Mouse (Mus musculus): ENCODE results near the gene Nktr.
A peak's percentile ranks its signal among the peaks of the same experiment; 100 is the strongest.

Gene Nktr

DNA sequence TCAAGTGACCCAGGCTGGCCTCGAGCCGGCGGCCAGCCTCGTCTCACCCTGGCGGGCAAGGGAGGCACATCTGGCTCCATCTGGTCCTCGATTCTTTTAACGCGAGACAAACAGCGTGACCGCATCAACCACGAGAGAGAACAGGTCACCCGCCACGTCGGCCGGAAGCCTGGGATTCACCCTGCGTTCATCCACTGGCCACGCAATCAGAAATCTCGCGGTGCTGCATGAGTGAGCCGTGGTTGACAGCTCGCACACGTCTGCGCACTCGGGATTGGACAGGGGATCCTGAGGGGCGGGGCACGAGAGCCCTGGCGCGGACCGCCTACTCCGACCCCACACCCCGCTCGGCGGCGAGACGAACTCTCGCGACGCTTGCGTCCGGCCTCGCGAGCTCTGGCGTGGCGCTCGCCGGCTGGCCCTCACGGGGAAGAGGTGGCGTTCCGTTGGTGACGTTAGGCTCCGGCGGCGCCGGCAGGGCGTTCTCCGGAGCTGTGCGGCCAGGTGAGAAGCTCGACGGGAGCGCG, at the start of gene Nktr:
Nktr (plus strand) TSS at position 378 of the 527 bp plus-strand sequence.
- DNase-seq (ENCODE audit: low spot score in 2 of 2) = peak; percentile 97 to 98

GRCm38 (mm10) chr9:121669348-121669791, 49.6 kb upstream of the Nktr start:
- peak in 1 of 2 experiments; percentile 57 for DNase-seq (ENCODE audit: low spot score in 2 of 2)

DNA sequence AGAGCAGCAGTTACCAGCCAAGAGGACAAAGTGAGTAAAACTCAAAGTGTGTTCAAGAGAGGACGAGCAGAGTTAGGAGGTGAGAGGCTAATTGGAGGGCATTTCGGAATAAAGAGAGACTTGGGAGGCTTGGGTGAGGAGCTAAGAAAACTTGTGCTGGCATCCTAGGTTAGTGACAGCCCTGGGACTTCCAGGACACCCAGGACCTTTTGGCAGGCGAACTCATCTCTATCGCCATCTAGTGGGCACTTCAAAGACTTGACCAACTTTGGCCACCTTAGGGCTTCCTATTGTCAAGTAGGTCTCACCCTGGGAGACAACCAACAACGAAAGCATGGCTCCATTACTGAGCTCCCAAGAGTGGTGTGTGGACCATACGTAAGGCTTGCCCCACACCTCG, 47.7 kb upstream of the Nktr start:
- no peak for DNase-seq (ENCODE audit: low spot score in 2 of 2)

DNA sequence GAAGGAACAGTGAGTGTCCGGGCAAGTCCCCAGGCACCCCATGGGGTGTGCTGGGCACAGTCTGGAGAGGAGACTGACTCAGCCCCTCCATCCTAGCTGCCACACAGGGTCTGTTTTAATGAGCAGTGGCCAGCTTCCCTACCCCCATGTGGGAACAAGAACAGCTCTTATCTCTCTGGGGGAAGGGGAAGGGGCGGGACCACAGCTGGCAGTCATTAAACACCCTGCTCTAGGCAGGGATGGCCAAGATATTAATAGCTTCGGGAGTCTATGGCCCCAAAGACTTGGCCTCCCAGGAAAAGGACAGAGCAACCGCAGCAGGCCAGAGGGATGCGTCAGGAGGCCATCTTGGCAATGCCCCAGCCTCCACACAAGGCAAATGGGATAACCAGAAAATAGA, 46.7 kb upstream of the Nktr start:
- DNase-seq (ENCODE audit: low spot score in 2 of 2) = no peak

- DNase-seq (ENCODE audit: low spot score in 2 of 2) = no peak
These were observed 45.3 kb upstream of the Nktr start for GRCm38 (mm10) chr9:121673716-121674115.

DNA sequence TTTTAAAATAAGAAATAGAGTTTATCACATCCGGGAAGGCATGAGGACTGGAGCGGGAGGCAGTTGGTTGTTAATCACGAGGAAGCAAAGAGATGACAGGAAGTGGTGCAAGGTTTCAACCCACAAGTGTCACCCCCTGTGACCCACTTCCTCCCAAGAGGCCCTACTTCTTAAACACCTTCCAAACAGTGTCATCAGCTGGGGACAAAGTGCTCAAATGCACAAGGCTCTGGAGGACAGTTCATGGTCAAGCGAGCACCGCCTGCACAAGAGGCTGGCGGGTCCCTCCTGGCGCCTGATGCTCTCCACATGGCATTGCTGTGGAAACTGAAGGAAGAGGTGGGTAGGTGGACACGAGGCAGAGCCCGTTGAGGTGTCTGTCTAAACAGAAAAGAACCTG, 44.0 kb upstream of the Nktr start:
- DNase-seq (ENCODE audit: low spot score in 2 of 2) = no peak

- DNase-seq (ENCODE audit: low spot score in 2 of 2) = no peak
These were observed 43.4 kb upstream of the Nktr start for GRCm38 (mm10) chr9:121675556-121675955.

DNA sequence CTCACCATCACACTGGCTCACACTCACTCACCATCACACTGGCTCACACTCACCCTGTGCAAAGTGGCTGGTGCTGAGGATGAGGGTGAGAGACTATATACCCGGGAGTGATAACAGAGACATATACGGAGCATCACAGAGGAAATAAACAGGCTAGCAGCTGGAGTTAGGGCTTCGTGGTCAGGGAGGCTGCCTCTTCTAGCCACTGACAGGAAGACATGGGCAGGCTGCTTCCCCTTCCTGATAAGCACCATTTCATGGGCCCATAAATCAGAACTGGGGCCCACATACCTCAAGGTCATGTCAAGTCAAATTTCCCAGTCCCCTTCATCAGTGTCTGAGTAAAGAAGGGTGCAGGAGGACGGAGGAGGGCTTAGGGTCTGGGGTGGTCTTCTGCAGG, 41.9 kb upstream of the Nktr start:
- DNase-seq (ENCODE audit: low spot score in 2 of 2) = no peak

GRCm38 (mm10) chr9:121677476-121677875, 41.5 kb upstream of the Nktr start:
- no peak for DNase-seq (ENCODE audit: low spot score in 2 of 2)

DNA sequence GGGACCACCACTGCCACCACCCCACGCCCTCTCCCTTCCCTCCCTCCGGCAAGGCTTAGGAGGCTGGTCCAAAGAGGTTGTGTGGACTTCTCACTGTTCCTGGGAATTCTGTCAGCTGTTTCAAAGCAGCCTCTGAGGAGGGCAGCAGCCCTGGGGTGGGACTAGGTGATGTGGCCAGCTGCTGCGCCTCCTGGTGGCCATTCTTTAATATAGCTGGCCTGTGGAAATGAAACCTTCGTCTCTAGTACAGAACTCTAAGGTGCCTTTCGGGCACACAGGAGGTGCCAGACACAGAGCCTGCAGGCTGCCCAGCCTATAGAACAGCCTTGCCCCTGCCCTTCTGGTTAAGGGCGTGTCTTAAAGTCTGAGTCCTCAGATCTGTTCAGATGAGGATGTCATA, 39.4 kb upstream of the Nktr start:
- peak in 1 of 2 experiments; percentile 44 for DNase-seq (ENCODE audit: low spot score in 2 of 2)

- DNase-seq (ENCODE audit: low spot score in 2 of 2) = no peak
These were observed 37.8 kb upstream of the Nktr start for GRCm38 (mm10) chr9:121681191-121681590.

- no peak for DNase-seq (ENCODE audit: low spot score in 2 of 2)
These were observed 36.8 kb upstream of the Nktr start for GRCm38 (mm10) chr9:121682037-121682680.

GRCm38 (mm10) chr9:121684702-121685101, 34.3 kb upstream of the Nktr start:
- no peak for DNase-seq (ENCODE audit: low spot score in 2 of 2)

- DNase-seq (ENCODE audit: low spot score in 2 of 2) = peak; percentile 59 to 65
These were observed 28.7 kb upstream of the Nktr start for GRCm38 (mm10) chr9:121690200-121690651.

DNA sequence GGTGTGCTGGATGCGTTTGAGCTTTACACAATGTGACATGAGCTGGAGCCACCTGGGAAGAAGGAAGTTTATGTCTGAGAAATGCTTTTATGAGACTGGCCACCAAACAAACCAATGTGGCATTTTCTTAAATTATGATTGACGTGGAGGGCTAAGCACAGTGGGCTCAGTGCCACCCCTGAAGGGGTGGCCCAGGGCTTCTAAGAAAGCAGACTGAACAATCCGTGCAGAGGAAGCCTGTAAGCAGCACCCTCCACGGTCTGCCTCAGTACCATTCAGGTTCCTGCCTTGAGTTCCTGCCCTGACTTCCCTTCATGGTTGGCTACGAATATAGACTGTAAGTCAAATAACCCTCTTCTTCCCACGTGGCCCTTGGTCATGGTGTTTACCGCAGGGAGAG, 28.2 kb upstream of the Nktr start:
- no peak for DNase-seq (ENCODE audit: low spot score in 2 of 2)

GRCm38 (mm10) chr9:121694736-121695135, 24.2 kb upstream of the Nktr start:
- DNase-seq (ENCODE audit: low spot score in 2 of 2) = no peak

- no peak for DNase-seq (ENCODE audit: low spot score in 2 of 2)
These were observed 22.3 kb upstream of the Nktr start for GRCm38 (mm10) chr9:121696626-121697025.

DNA sequence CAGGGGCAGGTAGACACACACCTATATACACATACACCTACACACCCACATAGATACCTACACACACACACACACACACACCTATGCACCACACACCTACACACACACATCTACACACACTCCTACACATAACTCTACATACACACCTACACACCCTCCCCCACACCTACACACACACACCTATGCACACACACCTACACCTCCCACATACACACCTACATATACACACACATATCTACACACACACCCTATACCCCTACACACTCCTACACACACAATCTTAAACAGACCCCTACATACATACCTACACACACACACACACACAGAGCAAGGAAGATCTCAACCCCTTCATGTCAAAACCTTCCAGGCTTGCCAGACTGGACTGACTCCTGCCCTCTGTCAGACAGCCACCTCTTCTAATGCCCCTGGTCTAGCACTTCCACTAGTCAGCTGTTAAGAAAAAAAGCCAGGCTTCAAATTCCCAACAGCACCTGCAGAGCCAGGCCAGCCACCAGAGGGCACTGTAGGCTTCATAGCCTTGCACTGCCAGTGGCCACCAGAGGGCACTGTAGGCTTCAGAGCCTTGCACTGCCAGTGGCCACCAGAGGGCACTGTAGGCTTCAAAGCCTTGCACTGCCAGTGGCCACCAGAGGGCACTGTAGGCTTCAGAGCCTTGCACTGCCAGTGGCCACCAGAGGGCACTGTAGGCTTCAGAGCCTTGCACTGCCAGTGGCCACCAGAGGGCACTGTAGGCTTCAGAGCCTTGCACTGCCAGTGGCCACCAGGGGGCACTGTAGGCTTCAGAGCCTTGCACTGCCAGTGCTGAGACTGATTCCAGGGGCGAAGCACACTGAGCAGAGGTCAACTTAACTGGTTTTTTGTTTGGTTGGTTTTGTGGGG, 21.6 kb upstream of the Nktr start:
- peak in 1 of 2 experiments; percentile 46 for DNase-seq (ENCODE audit: low spot score in 2 of 2)

GRCm38 (mm10) chr9:121704261-121704645, 14.7 kb upstream of the Nktr start:
- DNase-seq (ENCODE audit: low spot score in 2 of 2) = no peak

DNA sequence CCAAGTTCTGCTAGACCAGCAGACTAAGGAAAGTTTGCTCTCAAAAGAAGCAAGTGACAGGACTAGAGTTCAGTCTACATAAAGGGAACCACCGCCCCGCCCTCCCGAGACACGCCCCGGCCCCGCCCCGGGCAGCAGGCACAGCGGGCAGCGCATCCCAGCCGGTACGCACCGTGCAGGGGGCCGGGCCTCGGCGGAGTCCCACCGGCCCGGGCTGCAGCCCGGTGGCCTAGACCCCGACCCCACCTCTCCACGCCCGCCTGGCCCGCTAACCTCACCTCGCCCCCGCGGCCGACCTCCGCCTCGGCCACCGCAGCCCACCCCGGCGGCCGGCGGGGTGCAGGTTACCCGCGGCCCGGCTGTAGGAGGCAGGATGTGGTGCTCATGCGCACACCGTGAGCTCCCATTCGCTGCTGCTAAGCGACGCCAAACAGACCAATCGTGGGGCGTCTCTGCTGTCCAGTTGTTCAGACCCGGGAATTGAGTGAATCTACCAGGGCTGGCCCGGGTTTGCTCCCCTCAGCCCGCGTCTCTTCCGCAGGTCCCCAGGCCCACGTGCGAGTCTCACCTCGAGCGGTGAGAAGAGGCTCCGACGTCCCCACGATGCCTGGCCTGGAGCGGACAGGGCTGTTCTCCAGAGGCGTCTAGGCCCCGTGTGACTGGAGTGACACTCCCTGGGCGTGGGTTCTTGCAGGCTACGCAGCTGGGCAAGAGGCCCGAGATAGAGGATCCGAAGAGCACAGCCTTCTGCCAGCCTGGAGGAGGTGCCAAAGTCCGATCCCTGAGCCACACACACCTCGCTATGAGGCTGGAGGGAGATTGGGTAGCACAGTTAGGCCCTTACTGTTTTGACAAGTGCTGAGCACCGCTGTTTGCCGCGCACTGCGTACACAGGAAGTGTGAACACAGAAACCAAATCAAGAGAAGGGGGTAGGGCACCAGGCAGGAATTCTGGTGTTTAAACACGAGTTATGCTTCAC, 14.0 kb upstream of the Nktr start, which contains the start of gene Sec22c:
Sec22c (minus strand) TSS at position 845 of the 980 bp plus-strand sequence.
- peak; percentile 82 to 87 for DNase-seq (ENCODE audit: low spot score in 2 of 2)

GRCm38 (mm10) chr9:121706029-121706675, 12.8 kb upstream of the Nktr start:
- no peak for DNase-seq (ENCODE audit: low spot score in 2 of 2)
